In genomic region chr11:75220115-75220514, GRCm38 (mm10) we compare ENCODE assay signal across 11 mouse cellular contexts. TPM values are rescaled to one million over a fixed set of nuclear protein-coding genes. Genes with fewer than 3 reads are reported as not detected.
DNase-seq lines count a peak whose midpoint lies in the region; ATAC-seq lines count a peak whose summit lies in the region.
"Had no signal": no experiment of that assay in that cellular context is flagged by ENCODE, and none has a peak within 500 bp of the region (broad histone marks: within the 10 kb centered on the region; RNA-seq: fewer than 3 reads in every experiment).

No protein-coding gene starts in this region.

- peak; percentile 78 to 83 for DNase-seq in adrenal gland, adult (ENCODE audit: inconsistent age in 2 of 2, low spot score in 1 of 2)
- DNase-seq in adrenal gland, adult 8-10 months: no peak
- DNase-seq in kidney, adult 11 months: no peak
- DNase-seq in MN1 (ENCODE audit: low spot score): peak; percentile 51
- peak; percentile 49 to 71 for DNase-seq in layer of hippocampus, adult 8-10 months (ENCODE audit: low spot score in 2 of 2)
- DNase-seq in embryo, embryonic 9.5 days (ENCODE audit: extremely low spot score): no peak
- no peak for DNase-seq in spleen, postnatal 14 days (ENCODE audit: low spot score in 2 of 2)
- DNase-seq: thymus, postnatal 4 days had no signal

- H3K36me3 ChIP-seq in kidney, embryonic 16.5 days (ENCODE audit: insufficient read depth, low read length): no peaks in the 10 kb centered on the region

- H3K4me1 ChIP-seq in kidney, embryonic 16.5 days (ENCODE audit: insufficient read depth, low read length): peaks cover 24% of the 10 kb centered on the region

- 42% methylated on average over 9 of the region's 9 CpGs for WGBS in kidney, embryonic 16.5 days

- H3K9ac ChIP-seq in kidney, embryonic 16.5 days (replicated peaks; ENCODE audit: low read length): peak overlapping the region; percentile 25; the same call in 1 of the 2 replicates

- no peaks in the 10 kb centered on the region for H3K9me3 ChIP-seq in kidney, embryonic 16.5 days (ENCODE audit: low read length)

- no peak overlapping the region for H3K27ac ChIP-seq in kidney, embryonic 16.5 days (ENCODE audit: low read length)

- no peaks in the 10 kb centered on the region for H3K27me3 ChIP-seq in kidney, embryonic 16.5 days (ENCODE audit: insufficient read depth, low read length)

- H3K4me2 ChIP-seq in kidney, embryonic 16.5 days (replicated peaks; ENCODE audit: low read depth, low read length): no peak overlapping the region

- ATAC-seq in kidney, embryonic 16.5 days (ENCODE audit: low FRiP score, low TSS enrichment): no peak

- no peak overlapping the region for H3K4me3 ChIP-seq in kidney, embryonic 16.5 days (ENCODE audit: low read length)
- H3K4me3 ChIP-seq: erythroblast, embryonic 14.5 days; myocyte had no signal

RNA-seq across cellular contexts. Expression of gene Rtn4rl1, which starts 26.5 kb away (rescaled TPM):
- 10 to 100 TPM; 39.9 to 74.9 (median 58.7) TPM for total RNA-seq in adrenal gland, adult 8-10 months (2022)
- 3.8 and 5.0 TPM in 2 replicates for polyA plus RNA-seq in kidney, embryonic 16.5 days (2015; fragmentation: Nextera tagmentation; extraction: Ambion mirVana)
- total RNA-seq in layer of hippocampus, adult 8-10 months (2022): 100 to 1,000 TPM in 2 of 4 experiments, 10 to 100 TPM in 2; 80.7 to 110 (median 97.3) TPM
- polyA plus RNA-seq: erythroblast, embryonic 14.5 days had no signal

RNA-seq across cellular contexts. Expression of gene Dph1, which starts 29.1 kb away (rescaled TPM):
- 10 to 100 TPM; 32.3 to 46.1 (median 44.7) TPM for total RNA-seq in adrenal gland, adult 8-10 months (2022)
- 28.2 and 28.4 TPM in 2 replicates for polyA plus RNA-seq in kidney, embryonic 16.5 days (2015; fragmentation: Nextera tagmentation; extraction: Ambion mirVana)
- 10 to 100 TPM; 28.9 to 38.6 (median 30.9) TPM for total RNA-seq in layer of hippocampus, adult 8-10 months (2022)

RNA-seq across cellular contexts. Expression of gene Ovca2, which starts 41.5 kb away (rescaled TPM):
- total RNA-seq in adrenal gland, adult 8-10 months (2022): 10 to 100 TPM; 22.3 to 28.9 (median 25.9) TPM
- 26.1 and 26.9 TPM in 2 replicates for polyA plus RNA-seq in kidney, embryonic 16.5 days (2015; fragmentation: Nextera tagmentation; extraction: Ambion mirVana)
- 10 to 100 TPM; 15.6 to 23.4 (median 19.8) TPM for total RNA-seq in layer of hippocampus, adult 8-10 months (2022)

RNA-seq across cellular contexts. Expression of gene Hic1, which starts 50.8 kb away (rescaled TPM):
- total RNA-seq in adrenal gland, adult 8-10 months (2022): 10 to 100 TPM in 2 of 4 experiments, 1 to 10 TPM in 2; 7.7 to 16.5 (median 11.4) TPM
- 16.1 and 16.2 TPM in 2 replicates for polyA plus RNA-seq in kidney, embryonic 16.5 days (2015; fragmentation: Nextera tagmentation; extraction: Ambion mirVana)
- total RNA-seq in layer of hippocampus, adult 8-10 months (2022): 1 to 10 TPM; 2.9 to 4.9 (median 3.9) TPM

Comparison
In these comparisons a context has a peak if more than half of its experiments do, and no peak if none do; other contexts are left out.
1. DNase-seq: peak in adrenal gland, adult (2 of 2), MN1 (single experiment) and layer of hippocampus, adult 8-10 months (2 of 2); none in adrenal gland, adult 8-10 months (single experiment), kidney, adult 11 months (single experiment), embryo, embryonic 9.5 days (single experiment) and spleen, postnatal 14 days (0 of 2).